Mouse (Mus musculus) mesoderm, embryonic 11.5 days (tissue): Measurements from ENCODE around the gene Clec16a.

Experiments used
- DNase-seq: peaks from one replicate; pipeline ENCODE4 v3.0.0-alpha.2; 2012; ENCODE audit warnings: low read depth, low spot score

Gene Clec16a

DNA sequence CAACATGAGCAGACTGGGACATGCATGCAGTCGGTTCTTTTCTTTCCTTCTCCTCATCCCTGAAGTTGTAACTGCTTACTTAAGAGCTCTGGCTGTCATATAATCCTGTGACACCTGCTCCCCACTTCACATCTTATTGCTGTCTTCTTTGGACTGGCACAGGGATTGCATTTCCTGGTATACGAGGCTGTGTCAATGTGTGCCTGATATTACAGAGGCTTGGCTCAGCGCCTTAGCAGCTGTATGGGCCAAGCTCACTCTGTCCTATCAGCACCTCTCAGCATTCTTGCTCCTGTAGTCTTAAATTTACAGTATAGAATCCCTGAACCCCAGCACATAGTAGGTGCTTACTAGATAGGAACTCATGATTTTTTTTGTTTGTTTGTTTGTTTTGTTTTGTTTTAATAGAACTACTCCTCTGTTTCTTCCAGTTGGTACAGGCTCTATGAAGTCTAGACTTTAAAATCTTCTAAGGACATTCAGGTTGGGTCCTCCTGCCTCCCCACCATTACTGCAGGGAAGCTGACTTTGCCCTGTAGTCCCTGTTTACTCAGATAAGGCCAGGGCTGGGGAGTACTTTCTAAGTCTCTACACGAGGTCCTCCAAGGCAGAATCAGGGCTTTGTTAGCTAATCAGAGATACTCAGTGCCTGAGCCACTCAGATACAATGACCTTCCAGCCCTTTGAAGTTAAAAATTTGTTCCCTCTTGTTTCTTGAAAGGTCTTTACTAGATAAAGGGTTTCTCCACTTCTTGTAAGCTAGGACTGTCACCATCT, 97.9 kb downstream of the Clec16a start:
- no peak for DNase-seq

DNA sequence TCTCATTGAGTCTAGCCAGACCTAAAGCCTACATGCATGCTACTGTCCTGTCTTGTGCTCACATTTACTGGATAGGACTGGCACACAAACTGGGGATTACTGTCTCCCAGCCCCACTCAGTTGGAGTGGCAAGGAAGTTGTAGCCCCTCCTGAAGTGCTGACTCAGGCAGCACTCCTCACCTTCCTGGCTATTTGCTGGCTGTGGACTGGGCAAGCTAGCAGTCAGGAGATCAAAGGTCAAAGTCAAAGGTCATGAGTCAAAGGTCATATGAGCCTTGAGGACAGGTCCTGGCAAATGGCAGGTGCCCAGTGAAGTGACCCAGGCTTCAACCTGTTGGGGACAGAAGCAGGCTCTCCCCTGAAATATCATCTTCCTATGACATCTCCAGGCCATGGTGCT, 99.1 kb downstream of the Clec16a start:
- no peak for DNase-seq

DNA sequence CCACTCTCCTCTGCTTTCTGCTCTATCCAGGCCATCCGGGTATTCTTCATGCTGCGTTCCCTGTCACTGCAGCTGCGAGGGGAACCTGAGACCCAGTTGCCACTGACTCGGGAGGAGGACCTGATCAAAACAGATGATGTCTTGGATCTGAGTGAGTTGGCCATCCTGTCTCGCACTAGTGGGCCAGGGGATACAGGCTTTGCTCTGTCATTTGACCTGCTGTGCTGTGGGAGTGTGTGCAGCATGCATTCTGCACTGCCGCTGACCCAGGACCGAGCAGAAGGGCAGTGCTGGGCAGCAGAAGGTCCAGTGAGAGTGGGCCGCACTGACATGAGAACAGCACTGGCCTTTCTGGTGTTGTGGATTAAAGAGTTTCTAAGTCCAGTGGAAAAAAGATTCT, 99.6 kb downstream of the Clec16a start:
- DNase-seq, result no peak

DNA sequence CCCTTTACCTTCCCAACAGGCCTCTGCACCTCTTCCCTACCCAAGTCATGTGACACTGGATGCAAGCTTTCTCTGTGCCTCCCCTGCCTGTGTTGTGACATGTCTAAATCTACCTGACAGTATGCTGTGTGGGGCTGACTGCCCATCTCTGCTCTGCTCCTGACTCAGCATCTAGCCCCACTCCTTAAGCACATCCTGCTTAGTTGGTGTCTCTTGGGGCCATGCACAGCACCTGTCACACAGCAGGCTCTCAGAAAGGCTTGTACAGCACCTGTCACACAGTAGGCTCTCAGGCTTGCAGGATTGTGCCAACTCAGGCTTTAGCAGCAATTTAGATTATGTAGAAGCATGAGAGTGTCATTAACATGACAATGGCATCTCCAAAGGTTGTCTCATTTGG, 106.7 kb downstream of the Clec16a start:
- no peak for DNase-seq

DNA sequence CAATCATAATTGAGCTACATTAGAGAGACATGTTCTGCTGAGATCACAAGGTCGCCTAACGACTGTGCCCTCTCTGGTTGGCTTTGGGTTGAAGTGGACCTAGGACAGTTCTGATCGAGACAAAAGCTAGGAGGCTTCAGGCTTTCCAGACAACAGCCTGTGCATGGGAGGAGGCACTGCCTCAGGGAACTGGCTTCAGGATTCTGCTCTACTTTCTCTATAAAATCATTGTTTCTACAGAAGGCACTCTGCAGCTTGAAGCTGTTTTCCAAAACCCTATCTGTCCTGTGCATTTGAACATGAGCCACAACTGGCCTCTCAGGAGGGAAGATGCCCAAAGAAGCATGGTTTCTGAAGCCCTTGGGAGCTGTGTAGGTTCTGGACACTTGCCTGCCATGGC, 107.8 kb downstream of the Clec16a start:
- DNase-seq, result no peak

DNA sequence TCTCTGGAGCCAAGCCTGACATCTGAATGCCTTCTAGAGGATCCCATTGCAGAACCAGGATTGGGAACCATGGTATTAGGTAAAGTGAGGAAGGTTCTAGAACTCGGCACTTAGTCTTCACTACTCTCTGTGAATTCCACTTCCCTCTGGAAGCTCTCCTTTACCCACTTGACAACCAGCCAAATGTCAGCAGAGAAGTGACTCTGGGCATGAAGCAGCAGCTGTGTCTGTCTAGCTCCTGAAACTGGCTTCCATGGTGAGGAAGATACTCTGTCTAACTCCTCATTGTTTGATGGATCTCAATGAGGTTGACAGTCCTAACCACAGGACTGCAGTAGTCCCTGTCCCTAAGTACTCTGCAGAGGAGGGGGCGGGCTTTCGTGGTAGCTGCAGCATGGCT, 110.1 kb downstream of the Clec16a start:
- DNase-seq, result no peak

DNA sequence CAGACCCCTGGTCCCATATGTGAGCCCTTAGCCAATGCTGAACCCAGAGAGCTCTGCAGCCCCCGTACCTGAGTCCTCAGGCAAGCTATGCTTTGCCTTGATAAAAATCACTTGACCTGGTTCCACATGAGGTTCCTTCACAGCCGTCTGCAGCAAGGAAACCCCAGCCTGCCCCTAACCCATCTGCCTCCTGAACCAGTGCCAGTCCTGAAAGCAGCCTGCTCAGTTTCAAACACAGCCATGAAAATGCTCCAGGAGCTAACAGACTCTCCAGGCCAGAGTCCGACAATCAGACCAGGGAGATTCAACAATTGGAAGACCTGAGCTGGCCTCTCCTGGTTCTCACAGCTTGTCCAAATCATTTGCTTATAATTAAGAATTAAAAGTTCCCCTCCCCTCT, 110.8 kb downstream of the Clec16a start:
- DNase-seq, result no peak

DNA sequence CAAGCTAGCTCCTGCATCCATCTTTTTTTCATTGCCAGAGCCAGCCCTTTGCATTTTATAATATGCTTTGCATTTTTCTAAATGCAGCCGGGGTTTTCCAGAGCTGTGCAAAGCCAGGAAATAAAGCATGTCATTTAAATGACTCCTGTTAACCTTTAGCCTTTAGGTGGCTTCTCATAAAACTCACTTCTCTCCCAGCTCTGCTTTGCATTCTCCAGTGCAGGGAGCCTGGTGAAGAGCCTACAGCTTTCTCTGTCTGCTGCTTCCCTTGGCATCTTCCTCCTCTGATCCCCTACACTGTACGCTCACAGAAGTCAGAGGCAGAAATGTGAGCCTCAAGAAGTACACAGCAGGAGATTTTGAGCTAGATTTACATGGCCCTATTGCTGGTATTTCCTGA, 111.3 kb downstream of the Clec16a start:
- peak; percentile 22 for DNase-seq

DNA sequence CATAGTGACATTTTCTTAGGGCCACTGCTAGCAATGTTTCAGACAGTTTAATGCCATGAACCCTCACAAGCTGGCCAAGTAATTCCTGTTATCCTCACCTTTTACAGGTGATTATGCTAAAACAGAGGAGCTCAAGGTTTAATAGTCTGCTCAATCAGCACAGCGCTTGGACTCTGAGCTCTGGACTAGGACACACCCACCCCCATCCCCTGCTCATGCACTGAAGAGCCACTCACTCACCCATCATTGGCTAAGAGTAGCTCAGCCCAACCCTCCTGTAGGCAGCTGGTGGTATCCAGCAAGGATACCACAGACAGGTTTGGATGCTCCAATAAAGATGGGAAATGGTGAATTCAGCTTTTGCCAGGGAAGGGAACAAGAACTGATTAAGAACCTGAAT, 111.8 kb downstream of the Clec16a start:
- DNase-seq, result no peak

DNA sequence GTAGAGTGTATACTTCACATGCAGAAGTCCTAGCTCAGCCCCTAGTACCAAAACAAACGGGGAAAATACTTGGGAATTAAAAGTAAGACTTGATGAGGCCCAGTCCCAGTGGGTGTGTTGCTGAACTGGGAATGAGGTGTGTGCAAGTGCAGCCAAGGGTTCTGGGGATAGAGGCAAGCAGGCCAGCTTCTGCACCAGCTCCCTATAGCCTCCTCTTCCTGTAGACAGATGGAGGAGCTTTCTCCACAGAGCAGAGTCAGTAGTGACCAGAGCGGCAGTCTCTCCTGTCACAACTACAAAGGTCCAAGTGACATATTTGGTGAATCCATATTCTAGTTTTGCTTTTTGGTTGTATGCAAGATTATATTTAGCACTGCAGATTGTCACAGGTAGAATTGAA, 114.1 kb downstream of the Clec16a start:
- no peak for DNase-seq

DNA sequence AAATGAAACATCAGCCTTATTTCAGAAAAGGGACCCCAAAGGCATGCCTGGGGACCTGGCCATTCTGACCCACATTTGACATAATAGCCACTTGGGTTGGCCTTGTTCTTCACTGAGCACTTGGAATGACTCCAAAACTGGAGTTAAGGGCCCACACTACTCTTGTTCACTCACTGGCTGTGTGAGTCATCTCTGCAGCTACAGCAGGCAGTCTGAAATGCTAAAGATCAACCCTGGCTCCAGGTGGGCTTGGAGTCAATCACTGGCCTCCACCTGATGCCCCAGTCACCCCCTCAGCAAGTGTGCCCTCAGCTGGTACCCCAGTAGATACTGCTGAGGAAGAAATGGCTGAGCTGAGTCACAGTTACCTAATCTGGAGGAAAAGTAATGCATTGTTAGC, 115.4 kb downstream of the Clec16a start:
- DNase-seq, result no peak

DNA sequence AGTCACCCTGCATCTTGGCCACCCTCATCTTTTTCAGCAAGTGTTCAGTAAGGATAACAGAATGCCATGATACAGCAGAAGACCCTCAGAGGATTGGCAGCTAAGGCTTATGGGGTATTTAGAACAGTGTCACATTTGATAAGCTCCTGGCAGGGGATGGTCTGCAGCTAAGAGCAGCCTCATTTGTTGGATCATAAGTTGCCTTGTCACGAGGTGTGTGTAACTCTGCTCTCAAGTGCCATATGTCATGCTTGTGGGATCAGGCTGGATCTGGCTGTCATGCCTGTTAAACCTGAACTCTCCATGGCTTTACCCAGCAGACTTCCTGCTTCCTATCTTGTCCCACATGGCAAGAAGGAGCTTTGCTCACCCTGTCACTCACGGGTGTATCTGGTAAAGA, 116.2 kb downstream of the Clec16a start:
- DNase-seq, result no peak

DNA sequence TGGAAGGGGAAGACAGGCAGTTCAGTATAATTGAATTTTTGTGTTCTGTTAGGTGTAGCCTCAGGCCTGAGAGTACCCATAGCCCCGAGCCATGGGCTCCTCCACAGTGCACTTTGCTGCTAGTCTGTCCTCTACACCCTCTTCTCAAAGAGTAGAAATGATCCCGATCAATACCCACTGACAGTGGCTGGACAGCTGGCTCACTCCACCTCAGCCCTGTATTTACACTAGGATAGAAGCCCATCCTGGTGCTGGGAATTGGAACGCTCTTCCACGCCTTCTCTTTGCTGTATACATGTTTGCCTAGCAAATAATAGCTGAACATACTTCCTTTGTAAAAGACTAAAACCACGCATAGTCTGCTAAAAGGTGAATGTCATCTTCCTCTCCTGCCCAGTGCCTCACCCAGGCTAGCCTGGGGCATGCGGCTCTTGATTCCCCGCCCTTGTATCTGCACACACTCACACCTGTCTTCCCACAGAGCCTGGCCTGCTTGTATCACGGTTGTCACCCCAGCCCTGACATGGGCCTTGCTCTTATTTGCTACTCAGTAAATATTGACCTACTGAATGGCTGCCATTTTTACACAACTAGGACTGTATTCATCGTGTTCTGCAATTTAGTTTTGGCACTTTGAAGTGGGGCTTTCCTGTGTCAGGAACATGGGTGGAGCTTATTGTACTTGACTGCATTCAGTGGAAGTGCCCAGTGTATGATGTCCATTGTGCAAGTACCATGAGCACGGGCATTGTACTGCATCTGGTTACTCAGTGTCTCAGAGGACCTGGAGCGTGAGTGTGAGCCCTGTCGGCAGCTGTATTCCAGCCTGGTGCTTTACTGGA, 119.0 kb downstream of the Clec16a start:
- no peak for DNase-seq

DNA sequence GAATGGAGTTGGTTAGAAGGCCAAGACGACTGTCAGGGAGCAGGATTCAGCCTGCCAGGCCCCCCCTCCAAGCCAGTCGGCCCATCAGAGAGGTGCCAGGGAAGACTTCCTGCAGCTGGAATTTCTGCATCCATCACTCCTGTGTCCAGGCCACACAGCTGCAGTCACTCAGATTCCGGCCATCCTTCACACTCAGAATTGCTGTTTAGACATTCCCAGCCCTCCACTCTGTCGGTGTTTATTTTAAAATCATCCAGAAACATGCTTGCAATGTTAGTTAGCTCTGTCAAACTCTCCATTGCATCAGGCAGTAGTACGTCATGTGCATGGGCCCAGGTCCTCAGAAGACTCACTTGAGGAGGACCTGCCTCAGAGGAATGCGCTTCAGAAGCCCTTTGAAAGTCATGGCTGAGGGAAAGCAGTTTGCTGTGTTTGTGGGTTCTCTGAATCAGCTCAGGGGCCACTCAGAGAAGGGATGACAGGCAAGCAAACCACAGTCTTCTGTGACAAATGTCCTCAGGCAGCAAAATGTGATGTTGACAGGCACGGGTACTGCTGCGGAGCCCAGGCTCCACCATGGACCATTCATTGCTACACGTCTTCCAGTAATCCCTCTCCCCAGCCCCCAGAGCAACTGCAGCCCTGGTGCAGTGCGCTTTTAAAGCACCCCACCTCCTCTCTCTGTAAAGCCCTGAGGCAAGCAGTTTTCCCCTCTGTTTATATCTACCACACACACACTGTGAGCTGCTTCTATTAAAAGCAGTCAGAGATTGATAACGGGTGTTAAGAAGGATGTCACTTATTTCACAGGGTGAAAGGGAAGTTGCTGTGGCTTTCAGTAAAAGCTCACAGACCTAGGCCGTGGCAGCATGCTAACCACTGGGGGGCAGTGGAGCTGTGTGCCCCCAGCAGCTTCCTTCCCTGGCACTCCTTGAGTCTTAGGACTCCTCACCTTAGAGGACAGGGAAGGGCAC, 120.1 kb downstream of the Clec16a start:
- DNase-seq, result peak; percentile 30

DNA sequence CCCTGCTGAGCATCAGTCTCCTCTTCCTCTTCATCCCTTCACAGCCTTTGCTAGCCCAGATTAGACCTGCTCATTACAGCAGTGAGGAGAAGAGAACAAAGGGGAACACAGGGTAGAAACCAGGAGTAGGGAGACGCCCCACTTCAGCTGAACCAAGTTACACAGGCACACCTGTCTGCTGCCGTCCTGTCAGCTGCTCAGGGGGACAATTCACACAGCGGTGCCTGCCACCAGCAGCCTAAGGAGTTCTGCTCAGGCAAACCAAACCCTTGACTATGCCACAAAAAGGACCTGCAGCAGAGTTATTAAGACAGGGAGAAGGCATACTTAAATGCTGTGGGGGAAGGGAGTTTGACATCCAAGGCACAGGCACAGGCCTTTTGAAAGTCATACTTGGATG, 121.6 kb downstream of the Clec16a start:
- no peak for DNase-seq

DNA sequence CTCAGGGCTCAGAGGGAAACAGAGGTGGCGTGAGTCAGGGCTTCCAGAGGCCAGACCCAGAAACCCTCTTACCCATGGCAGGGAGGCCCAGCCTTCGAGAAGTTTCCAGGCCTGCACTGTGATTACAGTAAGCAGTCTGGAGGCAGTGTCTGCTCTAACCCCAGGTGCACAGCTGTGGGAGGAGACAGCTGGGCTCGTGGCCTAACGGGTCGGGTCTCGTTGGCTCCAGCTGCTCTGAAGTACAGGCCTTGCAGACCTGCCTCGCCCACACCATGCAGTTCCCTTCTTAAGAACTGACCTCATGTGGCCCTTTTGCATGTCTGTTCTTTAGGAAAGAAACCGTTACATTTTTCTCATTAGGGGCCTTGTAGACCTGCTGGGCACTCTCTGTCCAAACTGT, 123.3 kb downstream of the Clec16a start:
- DNase-seq, result no peak

DNA sequence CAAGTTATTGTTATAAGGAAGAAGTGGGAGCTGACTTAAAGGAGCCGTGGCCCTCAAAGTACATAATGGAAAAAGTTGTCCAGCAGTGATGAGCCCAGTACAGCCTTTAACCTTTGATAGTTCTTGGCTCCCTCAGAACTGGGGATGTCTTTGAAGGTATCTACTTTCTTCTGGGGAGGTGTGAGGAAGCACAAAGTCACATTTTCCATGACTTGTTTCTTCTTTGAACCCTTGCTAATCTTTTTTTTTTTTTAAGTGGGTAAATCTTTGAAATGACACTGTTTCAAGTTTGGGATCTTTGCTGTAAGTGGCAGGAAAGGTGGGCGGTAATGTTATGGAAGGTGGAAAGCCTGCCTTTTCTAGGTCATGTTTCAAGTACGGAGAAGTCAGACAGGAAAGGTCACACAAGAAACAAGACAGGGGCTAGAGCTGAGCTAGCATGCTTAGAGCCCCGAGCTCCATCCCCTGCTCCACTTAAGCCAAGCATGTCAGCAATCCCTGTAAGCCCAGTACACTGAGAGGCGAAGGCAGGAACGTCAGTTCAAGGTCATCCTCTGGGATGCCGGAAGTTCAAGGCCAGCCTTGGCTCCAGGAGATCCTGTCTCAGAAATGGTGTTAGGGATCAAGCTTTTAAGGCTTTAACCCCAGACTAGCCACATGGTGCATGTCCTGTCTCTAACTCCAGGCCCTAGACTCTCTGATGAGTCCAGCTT, 124.0 kb downstream of the Clec16a start:
- DNase-seq, result no peak

DNA sequence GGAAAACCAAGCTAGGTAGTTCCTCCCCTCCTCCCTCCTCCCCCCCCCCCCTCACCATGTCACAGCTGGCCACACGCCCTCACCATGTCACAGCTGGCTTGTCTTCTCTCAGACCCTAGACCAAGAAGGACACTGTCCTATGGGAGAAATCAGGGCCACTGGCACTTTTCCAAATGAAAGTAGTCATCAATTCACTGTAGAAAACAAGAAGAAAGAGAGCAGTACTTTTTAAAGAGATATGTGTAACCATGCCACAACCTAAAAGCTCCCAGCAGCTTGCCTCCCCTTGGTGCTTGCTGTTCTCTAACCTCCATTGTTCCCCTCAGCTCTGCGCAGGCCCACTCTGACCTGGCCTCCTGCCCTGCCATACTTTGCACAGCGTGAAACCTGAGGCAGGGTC, 124.8 kb downstream of the Clec16a start:
- DNase-seq, result no peak

DNA sequence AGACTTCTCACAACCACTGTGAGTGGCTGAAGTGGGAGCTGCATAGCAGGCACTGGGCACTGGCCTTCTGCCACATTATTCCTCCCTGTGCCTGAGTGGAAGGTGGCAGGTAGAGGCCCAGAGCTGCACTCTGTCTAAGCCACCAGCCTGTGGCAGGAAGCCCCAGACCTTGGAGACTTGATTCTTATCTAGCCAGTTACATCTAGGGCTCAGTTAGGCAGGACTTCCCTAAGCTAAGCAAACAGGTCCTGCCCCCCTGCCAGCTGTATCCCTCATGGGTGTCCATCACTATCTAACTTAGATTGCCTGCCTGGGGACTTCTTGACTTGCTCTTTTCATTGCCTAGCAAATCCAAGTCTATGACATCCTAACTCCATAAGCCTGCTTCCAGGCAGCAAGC, 127.4 kb downstream of the Clec16a start:
- no peak for DNase-seq

DNA sequence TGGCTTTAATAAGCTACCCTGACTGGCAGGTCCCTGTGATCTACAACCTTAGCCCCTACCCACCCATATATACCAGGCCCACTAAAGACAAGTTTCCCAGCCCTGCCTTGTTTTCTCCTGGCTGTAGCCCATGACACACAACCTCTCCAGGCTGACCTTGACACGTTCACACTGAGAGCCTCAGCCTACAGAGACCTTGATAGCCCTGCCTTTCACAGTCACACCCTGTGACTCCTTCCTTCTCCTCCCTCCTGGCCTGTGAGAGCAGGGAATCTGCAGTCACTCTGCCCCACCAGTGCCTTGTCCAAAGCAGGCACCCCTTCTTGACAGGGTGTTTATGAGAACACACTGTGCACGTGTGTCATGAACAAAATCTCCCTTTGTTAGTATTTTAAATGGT, 128.9 kb downstream of the Clec16a start:
- DNase-seq, result no peak

DNA sequence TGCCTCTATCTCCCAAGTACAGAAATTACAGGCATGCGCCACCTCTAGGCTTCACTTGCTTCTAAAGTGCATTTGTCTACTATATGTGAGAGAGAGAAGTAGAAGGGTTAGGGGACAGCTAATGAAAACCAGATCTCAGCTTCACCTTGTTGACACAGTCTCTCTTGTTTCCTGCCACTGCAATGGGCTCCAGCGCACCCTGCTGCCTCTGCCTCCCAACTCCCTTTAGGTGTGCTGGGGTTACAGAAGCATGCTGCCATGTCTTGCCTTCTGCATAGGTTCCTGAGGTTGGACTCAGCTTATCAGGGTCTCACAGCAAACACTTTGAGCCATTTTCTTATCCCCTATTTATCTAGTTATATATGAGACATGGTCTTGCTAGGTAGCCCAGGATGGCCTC, 129.8 kb downstream of the Clec16a start:
- DNase-seq, result no peak
